Mouse (Mus musculus): ENCODE results near the gene Bpifc. TPM values are rescaled to one million over a fixed set of nuclear protein-coding genes. Genes with fewer than 3 reads are reported as not detected.

The Bpifc gene
- total and polyA plus RNA-seq, 2 experiments from 2014 or later: 0.10 to 0.13 TPM

DNA sequence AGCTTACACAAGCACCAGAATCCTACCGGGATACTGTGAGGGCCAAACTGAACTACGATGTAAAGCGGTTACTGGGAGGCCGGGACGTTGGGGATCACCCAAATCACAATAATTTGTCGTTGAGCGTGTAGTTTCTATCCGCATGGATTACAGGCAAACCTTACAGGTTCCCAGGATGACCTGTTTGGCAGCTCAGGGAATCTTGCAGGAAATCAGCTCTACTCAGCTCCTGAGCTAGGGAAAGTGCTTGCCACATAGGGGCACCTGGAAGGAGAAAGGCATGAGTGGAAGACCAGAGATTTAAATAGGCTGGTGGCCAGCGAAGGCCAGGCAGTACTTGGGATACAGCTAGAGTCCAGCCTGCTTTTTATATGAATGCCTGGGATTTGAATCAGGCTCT, 17.9 kb downstream of the Bpifc start:
- 90% methylated on average over 9 of the region's 9 CpGs for WGBS
- H3K9ac ChIP-seq: no peak overlapping the region
- no peaks in the 10 kb centered on the region for H3K36me3 ChIP-seq (ENCODE audit: insufficient read depth)
- no peak overlapping the region for H3K27ac ChIP-seq (ENCODE audit: low read depth, low read length)
- no peak for DNase-seq
- no peaks in the 10 kb centered on the region for H3K27me3 ChIP-seq (ENCODE audit: insufficient read depth, low read length)
- H3K4me1 ChIP-seq (ENCODE audit: insufficient read depth): no peaks in the 10 kb centered on the region
- no peak overlapping the region for H3K4me2 ChIP-seq (ENCODE audit: low read depth)
- no peak for TF ChIP-seq CTCF (IDR thresholded peaks at IDR 0.05; ENCODE audit: low read depth)
- H3K9me3 ChIP-seq (ENCODE audit: low read length): no peaks in the 10 kb centered on the region
- H3K4me3 ChIP-seq (ENCODE audit: low read depth, low read length): no peak overlapping the region
- ATAC-seq: no peak

GRCm38 (mm10) chr10:85992412-85992811, 19.3 kb downstream of the Bpifc start:
- Histone ChIP-seq H3K4me2 (ENCODE audit: low read depth) (no peak overlapping the region), H3K27me3 (ENCODE audit: insufficient read depth, low read length) (no peaks in the 10 kb centered on the region), H3K9me3 (ENCODE audit: low read length) (no peaks in the 10 kb centered on the region), H3K27ac (ENCODE audit: low read depth, low read length) (no peak overlapping the region), H3K4me3 (ENCODE audit: low read depth, low read length) (no peak overlapping the region), H3K36me3 (ENCODE audit: insufficient read depth) (no peaks in the 10 kb centered on the region), H3K4me1 (ENCODE audit: insufficient read depth) (no peaks in the 10 kb centered on the region), H3K9ac (no peak overlapping the region)
- DNase-seq (no peak), ATAC-seq (no peak)
- 89% methylated on average over 4 of the region's 4 CpGs for WGBS
- no peak for TF ChIP-seq CTCF (IDR thresholded peaks at IDR 0.05; ENCODE audit: low read depth)

DNA sequence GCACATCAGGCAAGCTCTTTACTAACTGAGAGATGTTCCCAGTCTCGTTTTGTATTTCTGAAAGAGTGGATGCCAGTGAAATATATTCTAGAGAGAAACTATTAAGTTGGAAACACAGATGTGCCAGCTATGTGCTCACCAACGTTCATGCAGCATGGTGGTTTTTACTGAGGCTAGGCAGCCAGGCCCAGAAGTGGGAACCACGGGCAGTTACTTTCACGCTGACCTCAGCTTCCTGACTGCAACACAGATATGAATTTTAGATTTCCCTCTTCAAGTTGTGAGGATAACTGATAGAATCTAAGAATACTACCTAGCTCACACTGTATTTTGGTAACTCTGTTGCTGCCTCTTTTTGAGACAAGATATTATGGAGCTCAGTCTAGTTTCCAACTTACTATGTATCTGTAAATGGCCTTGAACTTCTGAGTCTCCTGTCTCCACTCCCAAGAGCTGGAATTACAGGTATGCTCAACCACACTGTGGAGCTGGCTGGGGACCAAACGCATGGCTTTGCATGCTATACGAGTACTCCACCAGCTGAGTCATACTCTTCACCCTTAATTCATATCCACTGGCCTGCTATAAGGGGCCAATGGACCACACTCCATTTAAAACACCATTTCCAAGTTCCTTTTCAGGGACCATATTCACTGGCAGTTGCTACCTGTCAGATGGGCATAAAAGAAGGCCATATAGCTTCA, 22.1 kb downstream of the Bpifc start:
- H3K36me3 ChIP-seq (ENCODE audit: insufficient read depth): no peaks in the 10 kb centered on the region
- no peaks in the 10 kb centered on the region for H3K27me3 ChIP-seq (ENCODE audit: insufficient read depth, low read length)
- H3K4me2 ChIP-seq (ENCODE audit: low read depth): no peak overlapping the region
- H3K4me1 ChIP-seq (ENCODE audit: insufficient read depth): no peaks in the 10 kb centered on the region
- TF ChIP-seq CTCF (IDR thresholded peaks at IDR 0.05; ENCODE audit: low read depth): no peak
- no peak overlapping the region for H3K27ac ChIP-seq (ENCODE audit: low read depth, low read length)
- ATAC-seq: no peak
- H3K4me3 ChIP-seq (ENCODE audit: low read depth, low read length): no peak overlapping the region
- no peak for DNase-seq
- no peak overlapping the region for H3K9ac ChIP-seq
- 84% methylated on average over 6 of the region's 6 CpGs for WGBS
- no peaks in the 10 kb centered on the region for H3K9me3 ChIP-seq (ENCODE audit: low read length)

DNA sequence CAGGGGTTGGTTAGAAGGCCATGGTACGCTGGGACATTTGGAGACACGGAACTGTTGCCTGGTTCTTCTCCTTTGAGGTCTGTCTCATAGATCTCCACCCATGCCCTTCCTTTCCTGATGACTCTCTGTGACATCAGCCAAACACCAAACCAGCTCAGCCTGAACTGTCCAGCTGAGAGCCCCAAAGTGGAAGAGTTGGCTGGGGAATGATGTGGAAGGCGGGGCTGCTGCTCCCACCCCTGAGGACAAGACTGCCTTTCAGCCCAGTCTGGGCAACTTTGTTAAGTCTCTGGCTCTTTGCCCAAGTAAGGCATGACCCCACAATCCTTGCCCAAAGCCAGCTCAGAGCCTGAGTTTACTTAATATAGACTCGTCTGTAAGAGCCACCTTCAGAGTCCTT, 38.8 kb downstream of the Bpifc start:
- peak; percentile 75 for ATAC-seq

DNA sequence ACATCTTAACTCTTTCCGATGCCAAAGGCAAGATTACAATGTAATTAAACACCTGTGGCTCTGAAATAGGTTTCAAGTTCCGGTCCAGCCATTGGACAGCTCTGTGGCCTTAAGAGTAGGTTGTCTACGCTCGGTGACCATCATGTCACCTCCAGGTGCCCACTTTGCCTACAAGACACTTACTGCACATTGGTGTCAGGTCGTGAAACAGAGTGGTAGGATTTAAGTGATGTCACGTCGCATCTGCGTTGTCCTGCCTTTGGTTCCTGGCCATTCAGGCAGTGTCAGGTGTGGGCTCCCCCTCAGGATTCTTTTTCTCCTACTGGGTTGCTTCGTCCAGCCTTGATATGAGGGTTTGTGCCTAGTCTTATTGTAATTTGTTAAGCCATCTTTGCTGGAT, 39.9 kb downstream of the Bpifc start:
- Histone ChIP-seq H3K27me3 (ENCODE audit: insufficient read depth, low read length) (no peaks in the 10 kb centered on the region), H3K4me1 (ENCODE audit: insufficient read depth) (no peaks in the 10 kb centered on the region), H3K36me3 (ENCODE audit: insufficient read depth) (no peaks in the 10 kb centered on the region), H3K4me3 (ENCODE audit: low read depth, low read length) (no peak overlapping the region), H3K4me2 (ENCODE audit: low read depth) (no peak overlapping the region), H3K27ac (ENCODE audit: low read depth, low read length) (no peak overlapping the region), H3K9me3 (ENCODE audit: low read length) (no peaks in the 10 kb centered on the region), H3K9ac (no peak overlapping the region)
- DNase-seq (no peak), ATAC-seq (no peak)
- no peak for TF ChIP-seq CTCF (IDR thresholded peaks at IDR 0.05; ENCODE audit: low read depth)
- 91% methylated on average over 9 of the region's 9 CpGs for WGBS

More for the DNA sequence above, 38.8 kb downstream of the Bpifc start:
- Histone ChIP-seq H3K4me1 (ENCODE audit: insufficient read depth) (no peaks in the 10 kb centered on the region), H3K9ac (no peak overlapping the region), H3K27me3 (ENCODE audit: insufficient read depth, low read length) (no peaks in the 10 kb centered on the region), H3K4me3 (ENCODE audit: low read depth, low read length) (no peak overlapping the region), H3K4me2 (ENCODE audit: low read depth) (no peak overlapping the region), H3K27ac (ENCODE audit: low read depth, low read length) (no peak overlapping the region), H3K36me3 (ENCODE audit: insufficient read depth) (no peaks in the 10 kb centered on the region), H3K9me3 (ENCODE audit: low read length) (no peaks in the 10 kb centered on the region)
- WGBS: 82% methylated on average over 4 of the region's 4 CpGs
- no peak for TF ChIP-seq CTCF (IDR thresholded peaks at IDR 0.05; ENCODE audit: low read depth)
- peak; percentile 14 for DNase-seq

- no peaks in the 10 kb centered on the region for H3K9me3 ChIP-seq (ENCODE audit: low read length)
- H3K4me3 ChIP-seq (ENCODE audit: low read depth, low read length): no peak overlapping the region
- H3K4me1 ChIP-seq (ENCODE audit: insufficient read depth): no peaks in the 10 kb centered on the region
- no peak for DNase-seq
- 62% methylated on average over 8 of the region's 8 CpGs for WGBS
- no peak overlapping the region for H3K9ac ChIP-seq
- no peak overlapping the region for H3K4me2 ChIP-seq (ENCODE audit: low read depth)
- no peaks in the 10 kb centered on the region for H3K27me3 ChIP-seq (ENCODE audit: insufficient read depth, low read length)
- TF ChIP-seq CTCF (IDR thresholded peaks at IDR 0.05; ENCODE audit: low read depth): no peak
- ATAC-seq: no peak
- H3K27ac ChIP-seq (ENCODE audit: low read depth, low read length): no peak overlapping the region
- H3K36me3 ChIP-seq (ENCODE audit: insufficient read depth): no peaks in the 10 kb centered on the region
These were observed 41.6 kb downstream of the Bpifc start for GRCm38 (mm10) chr10:85969894-85970620.

GRCm38 (mm10) chr10:85968731-85969130, 43.0 kb downstream of the Bpifc start:
- Histone ChIP-seq H3K27ac (ENCODE audit: low read depth, low read length) (no peak overlapping the region), H3K4me1 (ENCODE audit: insufficient read depth) (no peaks in the 10 kb centered on the region), H3K9me3 (ENCODE audit: low read length) (no peaks in the 10 kb centered on the region), H3K27me3 (ENCODE audit: insufficient read depth, low read length) (no peaks in the 10 kb centered on the region), H3K4me3 (ENCODE audit: low read depth, low read length) (no peak overlapping the region), H3K4me2 (ENCODE audit: low read depth) (no peak overlapping the region), H3K9ac (no peak overlapping the region), H3K36me3 (ENCODE audit: insufficient read depth) (no peaks in the 10 kb centered on the region)
- TF ChIP-seq CTCF (IDR thresholded peaks at IDR 0.05; ENCODE audit: low read depth): no peak
- WGBS: 49% methylated on average over 2 of the region's 2 CpGs
- ATAC-seq: no peak
- DNase-seq: no peak

Measured in forebrain, postnatal 0 days (tissue).